In the genomic region with DNA sequence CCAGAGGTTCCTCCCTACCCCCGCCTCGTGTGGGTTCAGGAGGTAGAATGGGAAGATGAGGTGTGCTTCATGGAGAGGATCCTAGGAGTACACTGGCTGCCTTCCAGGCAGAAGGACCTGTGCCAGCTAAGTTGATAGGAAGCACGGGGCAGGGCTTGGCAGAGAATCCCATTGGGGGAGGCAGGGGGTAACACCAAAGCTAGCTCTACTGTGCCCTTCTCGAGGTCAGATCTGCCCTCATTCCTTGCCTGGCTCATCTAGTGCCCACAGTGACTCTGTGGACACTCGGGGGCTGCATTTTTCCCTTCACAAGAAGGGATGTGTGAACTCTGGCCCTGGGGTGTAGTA, we compare ENCODE assay signal across 15 mouse cellular contexts. TPM values are rescaled to one million over a fixed set of nuclear protein-coding genes. Genes with fewer than 3 reads are reported as not detected.
DNase-seq lines count a peak whose midpoint lies in the region; ATAC-seq and TF ChIP-seq lines count a peak whose summit lies in the region.
"Had no signal": no experiment of that assay in that cellular context is flagged by ENCODE, and none has a peak within 500 bp of the region (broad histone marks: within the 10 kb centered on the region; RNA-seq: fewer than 3 reads in every experiment).

No protein-coding gene starts in this region.

- no peak for TF ChIP-seq POLR2A in cerebellum, adult 2 months (IDR thresholded peaks at IDR 0.05; ENCODE audit: borderline replicate concordance, insufficient read depth, low read length)

- no peak overlapping the region for H3K4me3 ChIP-seq in hindbrain, embryonic 15.5 days
- no peak overlapping the region for H3K4me3 ChIP-seq in hindbrain, embryonic 12.5 days
- H3K4me3 ChIP-seq in cerebellum, adult 2 months (replicated peaks; ENCODE audit: insufficient read depth, low read depth, low read length): no peak overlapping the region
- H3K4me3 ChIP-seq in heart, embryonic 16.5 days (ENCODE audit: low read length): peak overlapping the region; percentile 52
- H3K4me3 ChIP-seq in intestine, embryonic 16.5 days (ENCODE audit: low read length): no peak overlapping the region
- H3K4me3 ChIP-seq: forebrain, embryonic 10.5 days had no signal

- H3K9ac ChIP-seq in hindbrain, embryonic 15.5 days: no peak overlapping the region
- H3K9ac ChIP-seq in hindbrain, embryonic 12.5 days: no peak overlapping the region
- H3K9ac ChIP-seq in heart, embryonic 16.5 days (ENCODE audit: low read length): peak overlapping the region; percentile 80
- no peak overlapping the region for H3K9ac ChIP-seq in intestine, embryonic 16.5 days (ENCODE audit: low read depth, low read length)
- H3K9ac ChIP-seq: liver, postnatal 0 days had no signal

- WGBS in hindbrain, embryonic 15.5 days: 80% methylated on average over 5 of the region's 5 CpGs
- 94% methylated on average over 5 of the region's 5 CpGs for whole genome bisulfite sequencing in hindbrain, embryonic 12.5 days
- 21% methylated on average over 5 of the region's 5 CpGs for WGBS in cerebellum, adult 2 months
- 37% methylated on average over 5 of the region's 5 CpGs for WGBS in heart, embryonic 16.5 days
- WGBS in intestine, embryonic 16.5 days: 82% methylated on average over 5 of the region's 5 CpGs

- 0 out of 2 replicates have a peak, but pooled peaks cover 3% of the 10 kb centered on the region for H3K4me1 ChIP-seq in hindbrain, embryonic 15.5 days (replicated peaks)
- no peaks in the 10 kb centered on the region for H3K4me1 ChIP-seq in hindbrain, embryonic 12.5 days
- peaks cover 47% of the 10 kb centered on the region for H3K4me1 ChIP-seq in cerebellum, adult 2 months (ENCODE audit: control insufficient read depth, insufficient read depth, low read length)
- peaks cover 48% of the 10 kb centered on the region for H3K4me1 ChIP-seq in heart, embryonic 16.5 days (ENCODE audit: control insufficient read depth, insufficient read depth, low read length)
- H3K4me1 ChIP-seq in intestine, embryonic 16.5 days (ENCODE audit: control insufficient read depth, insufficient read depth, low read length): peaks cover 11% of the 10 kb centered on the region
- H3K4me1 ChIP-seq: forebrain, embryonic 10.5 days had no signal

- DNase-seq in adrenal gland, postnatal 10 days: peak; percentile 72
- peak; percentile 61 to 69 for DNase-seq in cerebellum, adult 2 months
- DNase-seq in gastrocnemius, postnatal 14 days: no peak
- no peak for DNase-seq in layer of hippocampus, adult 11-12 months (ENCODE audit: low spot score)
- DNase-seq: liver, postnatal 0 days; right cerebral cortex, adult 18-20 months; thymus, postnatal 14 days had no signal

- no peaks in the 10 kb centered on the region for H3K9me3 ChIP-seq in hindbrain, embryonic 15.5 days
- no peaks in the 10 kb centered on the region for H3K9me3 ChIP-seq in hindbrain, embryonic 12.5 days (replicated peaks)
- H3K9me3 ChIP-seq in heart, embryonic 16.5 days (replicated peaks; ENCODE audit: control insufficient read depth, low read length): no peaks in the 10 kb centered on the region
- H3K9me3 ChIP-seq in intestine, embryonic 16.5 days (ENCODE audit: control insufficient read depth, low read length): no peaks in the 10 kb centered on the region
- H3K9me3 ChIP-seq: forebrain, embryonic 10.5 days had no signal

- H3K4me2 ChIP-seq in hindbrain, embryonic 15.5 days: no peak overlapping the region
- H3K4me2 ChIP-seq in hindbrain, embryonic 12.5 days (replicated peaks): no peak overlapping the region
- H3K4me2 ChIP-seq in heart, embryonic 16.5 days (ENCODE audit: low read depth, low read length): peak overlapping the region; percentile 74
- H3K4me2 ChIP-seq in intestine, embryonic 16.5 days (ENCODE audit: low read depth, low read length): no peak overlapping the region

- no peaks in the 10 kb centered on the region for H3K27me3 ChIP-seq in hindbrain, embryonic 15.5 days
- H3K27me3 ChIP-seq in hindbrain, embryonic 12.5 days: no peaks in the 10 kb centered on the region
- no peaks in the 10 kb centered on the region for H3K27me3 ChIP-seq in cerebellum, adult 2 months (ENCODE audit: control insufficient read depth, insufficient read depth, low read length)
- no peaks in the 10 kb centered on the region for H3K27me3 ChIP-seq in heart, embryonic 16.5 days (ENCODE audit: control insufficient read depth, insufficient read depth, low read length)
- H3K27me3 ChIP-seq in intestine, embryonic 16.5 days (replicated peaks; ENCODE audit: control insufficient read depth, insufficient read depth, low read length): no peaks in the 10 kb centered on the region
- H3K27me3 ChIP-seq: Patski had no signal

- intact Hi-C loops in gastrocnemius, postnatal 14 days (cut with DNase I; ENCODE audit: low total_unique reads): no loop called here

- peaks cover 50% of the 10 kb centered on the region for H3K36me3 ChIP-seq in hindbrain, embryonic 15.5 days
- peaks cover 59% of the 10 kb centered on the region for H3K36me3 ChIP-seq in hindbrain, embryonic 12.5 days
- peaks cover 3% of the 10 kb centered on the region; the same call in 1 of the 2 replicates for H3K36me3 ChIP-seq in heart, embryonic 16.5 days (ENCODE audit: control insufficient read depth, insufficient read depth)
- H3K36me3 ChIP-seq in intestine, embryonic 16.5 days (ENCODE audit: control insufficient read depth, insufficient read depth, low read length): no peaks in the 10 kb centered on the region

- no peak overlapping the region for H3K27ac ChIP-seq in hindbrain, embryonic 15.5 days (replicated peaks)
- H3K27ac ChIP-seq in hindbrain, embryonic 12.5 days: no peak overlapping the region
- peak overlapping the region; percentile 75 for H3K27ac ChIP-seq in cerebellum, adult 2 months (ENCODE audit: insufficient read depth, low read length)
- H3K27ac ChIP-seq in heart, embryonic 16.5 days (ENCODE audit: low read length): peak overlapping the region; percentile 98
- no peak overlapping the region for H3K27ac ChIP-seq in intestine, embryonic 16.5 days (ENCODE audit: low read length)
- H3K27ac ChIP-seq: forebrain, embryonic 10.5 days had no signal

- peak; percentile 42; the same call in 1 of the 2 replicates for ATAC-seq in hindbrain, embryonic 15.5 days (ENCODE audit: low FRiP score, low read depth)
- no peak for ATAC-seq in hindbrain, embryonic 12.5 days (ENCODE audit: low FRiP score)
- ATAC-seq in heart, embryonic 16.5 days (replicated peaks; ENCODE audit: extremely low read depth, insufficient read depth, low FRiP score): peak; percentile 70
- no peak for ATAC-seq in intestine, embryonic 16.5 days
- ATAC-seq: liver, postnatal 0 days; Patski had no signal

- TF ChIP-seq CTCF in cerebellum, adult 2 months (IDR thresholded peaks at IDR 0.05; ENCODE audit: borderline replicate concordance, insufficient read depth, low read depth, low read length): no peak

RNA-seq across cellular contexts. Expression of gene Dnlz, which starts 12.7 kb away (rescaled TPM):
- 28.3 and 32.6 TPM in 2 replicates for polyA plus RNA-seq in hindbrain, embryonic 15.5 days (2015; fragmentation: Nextera tagmentation; extraction: Ambion mirVana)
- 33.2 and 34.7 TPM in 2 replicates for polyA plus RNA-seq in hindbrain, embryonic 12.5 days (2016; fragmentation: Nextera tagmentation; extraction: Ambion mirVana)
- total RNA-seq in adrenal gland, postnatal 10 days (2021): 10 to 100 TPM; 18.5 to 20.2 TPM
- polyA plus RNA-seq in cerebellum, adult 2 months (2012; rRNA removed): 32.6 and 34.9 TPM in 2 replicates
- polyA plus RNA-seq in heart, embryonic 16.5 days (2015; fragmentation: Nextera tagmentation; extraction: Ambion mirVana): 23.1 and 24.9 TPM in 2 replicates
- 23.3 and 24.1 TPM in 2 replicates for polyA plus RNA-seq in intestine, embryonic 16.5 days (2015; fragmentation: Nextera tagmentation; extraction: Ambion mirVana)
- 10 to 100 TPM; 17.0 to 17.6 TPM for total RNA-seq in gastrocnemius, postnatal 14 days (2021)

RNA-seq across cellular contexts. Expression of gene Card9, which starts 21.5 kb away (rescaled TPM):
- polyA plus RNA-seq in hindbrain, embryonic 15.5 days (2015; fragmentation: Nextera tagmentation; extraction: Ambion mirVana): 1.5 and 3.2 TPM in 2 replicates
- 0.78 and 1.1 TPM in 2 replicates for polyA plus RNA-seq in hindbrain, embryonic 12.5 days (2016; fragmentation: Nextera tagmentation; extraction: Ambion mirVana)
- total RNA-seq in adrenal gland, postnatal 10 days (2021): 1 to 10 TPM; 1.5 to 2.2 TPM
- 5.7 and 6.2 TPM in 2 replicates for polyA plus RNA-seq in cerebellum, adult 2 months (2012; rRNA removed)
- polyA plus RNA-seq in heart, embryonic 16.5 days (2015; fragmentation: Nextera tagmentation; extraction: Ambion mirVana): 1.0 and 1.2 TPM in 2 replicates
- 0.86 and 1.1 TPM in 2 replicates for polyA plus RNA-seq in intestine, embryonic 16.5 days (2015; fragmentation: Nextera tagmentation; extraction: Ambion mirVana)
- 1 to 10 TPM in 1 of 2 experiments, under 1 TPM in 1; 0.71 to 1.1 TPM for total RNA-seq in gastrocnemius, postnatal 14 days (2021)

RNA-seq across cellular contexts. Expression of gene Gpsm1, which starts 23.9 kb away (rescaled TPM):
- polyA plus RNA-seq in hindbrain, embryonic 15.5 days (2015; fragmentation: Nextera tagmentation; extraction: Ambion mirVana): 177 and 199 TPM in 2 replicates
- polyA plus RNA-seq in hindbrain, embryonic 12.5 days (2016; fragmentation: Nextera tagmentation; extraction: Ambion mirVana): 125 and 133 TPM in 2 replicates
- total RNA-seq in adrenal gland, postnatal 10 days (2021): 10 to 100 TPM; 15.7 to 19.3 TPM
- 126 and 137 TPM in 2 replicates for polyA plus RNA-seq in cerebellum, adult 2 months (2012; rRNA removed)
- polyA plus RNA-seq in heart, embryonic 16.5 days (2015; fragmentation: Nextera tagmentation; extraction: Ambion mirVana): 102 and 104 TPM in 2 replicates
- 22.6 and 23.2 TPM in 2 replicates for polyA plus RNA-seq in intestine, embryonic 16.5 days (2015; fragmentation: Nextera tagmentation; extraction: Ambion mirVana)
- total RNA-seq in gastrocnemius, postnatal 14 days (2021): 1 to 10 TPM; 6.4 to 7.4 TPM

RNA-seq across cellular contexts. Expression of gene Snapc4, which starts 41.3 kb away (rescaled TPM):
- polyA plus RNA-seq in hindbrain, embryonic 15.5 days (2015; fragmentation: Nextera tagmentation; extraction: Ambion mirVana): 30.6 and 40.5 TPM in 2 replicates
- 36.2 and 37.3 TPM in 2 replicates for polyA plus RNA-seq in hindbrain, embryonic 12.5 days (2016; fragmentation: Nextera tagmentation; extraction: Ambion mirVana)
- 10 to 100 TPM; 19.6 to 33.0 TPM for total RNA-seq in adrenal gland, postnatal 10 days (2021)
- polyA plus RNA-seq in cerebellum, adult 2 months (2012; rRNA removed): 59.2 and 63.9 TPM in 2 replicates
- 14.8 and 18.5 TPM in 2 replicates for polyA plus RNA-seq in heart, embryonic 16.5 days (2015; fragmentation: Nextera tagmentation; extraction: Ambion mirVana)
- 19.1 and 20.8 TPM in 2 replicates for polyA plus RNA-seq in intestine, embryonic 16.5 days (2015; fragmentation: Nextera tagmentation; extraction: Ambion mirVana)
- 1 to 10 TPM; 6.2 to 7.2 TPM for total RNA-seq in gastrocnemius, postnatal 14 days (2021)

RNA-seq across cellular contexts. Expression of gene Ccdc187, which starts 44.8 kb away (rescaled TPM):
- polyA plus RNA-seq in hindbrain, embryonic 15.5 days (2015; fragmentation: Nextera tagmentation; extraction: Ambion mirVana): 0.16 and 0.25 TPM in 2 replicates
- polyA plus RNA-seq in hindbrain, embryonic 12.5 days (2016; fragmentation: Nextera tagmentation; extraction: Ambion mirVana): 0.31 and 0.37 TPM in 2 replicates
- 1 to 10 TPM in 1 of 2 experiments, under 1 TPM in 1; 0.81 to 1.5 TPM for total RNA-seq in adrenal gland, postnatal 10 days (2021)
- polyA plus RNA-seq in cerebellum, adult 2 months (2012; rRNA removed): 2.7 and 3.0 TPM in 2 replicates
- polyA plus RNA-seq in heart, embryonic 16.5 days (2015; fragmentation: Nextera tagmentation; extraction: Ambion mirVana): 0.10 and 0.13 TPM in 2 replicates
- polyA plus RNA-seq in intestine, embryonic 16.5 days (2015; fragmentation: Nextera tagmentation; extraction: Ambion mirVana): 0.26 and 0.27 TPM in 2 replicates
- total RNA-seq in gastrocnemius, postnatal 14 days (2021): under 1 TPM; 0.04 to 0.09 TPM
- total RNA-seq: gastrocnemius, adult 8-10 months; megakaryocyte-erythroid progenitor cell, adult 5-6 weeks had no signal
- polyA plus RNA-seq: liver, postnatal 0 days had no signal

Comparison
In these comparisons a context has a peak if more than half of its experiments do, and no peak if none do; other contexts are left out.
1. ATAC-seq: peak in hindbrain, embryonic 15.5 days (single experiment) and heart, embryonic 16.5 days (single experiment); none in hindbrain, embryonic 12.5 days (single experiment) and intestine, embryonic 16.5 days (single experiment).
2. H3K27ac ChIP-seq: peak in cerebellum, adult 2 months (single experiment) and heart, embryonic 16.5 days (single experiment); none in hindbrain, embryonic 15.5 days (single experiment), hindbrain, embryonic 12.5 days (single experiment) and intestine, embryonic 16.5 days (single experiment).
3. DNase-seq: peak in adrenal gland, postnatal 10 days (single experiment) and cerebellum, adult 2 months (2 of 2); none in gastrocnemius, postnatal 14 days (single experiment) and layer of hippocampus, adult 11-12 months (single experiment).